Mouse (Mus musculus) urinary bladder, postnatal 4 days (tissue): ENCODE results near the gene N4bp2l1.

Experiments used
- DNase-seq, 2 experiments: peaks; one replicate each; pipeline ENCODE4 v3.0.0; 2021 to 2022; ENCODE audit warnings: low spot score in 2 of 2

N4bp2l1 gene

DNA sequence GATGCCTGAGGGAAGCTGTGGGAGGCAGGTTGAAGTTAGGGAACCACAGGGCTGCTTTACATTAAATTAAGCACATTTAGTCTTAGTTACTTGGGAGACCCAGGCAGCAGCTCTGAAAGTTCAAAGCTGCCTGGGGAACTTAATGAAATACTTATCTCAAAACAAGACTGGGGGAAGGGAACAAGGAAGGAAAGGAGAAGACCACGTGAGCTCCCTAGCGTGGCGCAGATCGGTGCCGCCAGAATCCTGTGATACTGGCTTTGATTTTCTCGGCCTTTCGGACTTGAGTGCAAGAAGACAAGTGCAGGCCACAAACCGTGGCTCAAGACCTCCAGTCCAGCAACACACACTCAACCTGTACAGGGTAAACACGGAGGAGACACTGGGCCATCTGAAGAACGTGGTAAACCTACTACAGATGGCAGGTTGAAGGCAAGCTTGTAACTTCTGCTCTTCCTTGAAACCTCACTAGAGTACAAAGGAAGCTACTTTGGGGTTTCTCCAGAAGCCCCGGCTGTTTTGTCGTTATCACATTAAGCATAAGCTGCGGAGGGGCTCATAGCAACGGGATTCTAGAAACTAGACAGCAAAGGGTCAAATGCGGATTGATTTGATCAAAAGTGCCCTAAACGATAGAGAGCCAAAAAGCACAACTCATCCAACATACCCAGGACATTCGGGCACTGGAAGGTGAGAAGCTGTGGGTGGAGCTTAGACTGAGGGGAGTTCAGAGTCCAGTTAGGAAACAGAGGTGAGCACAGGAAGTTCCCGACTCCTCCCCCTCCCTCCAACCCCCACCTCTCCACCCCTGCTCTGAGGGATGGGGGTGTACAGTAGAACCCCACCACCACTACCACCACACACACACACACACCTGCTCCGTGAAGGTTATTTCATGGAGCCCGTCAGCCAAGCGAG lies 1.5 kb upstream of the N4bp2l1 start:
- no peak for DNase-seq

DNA sequence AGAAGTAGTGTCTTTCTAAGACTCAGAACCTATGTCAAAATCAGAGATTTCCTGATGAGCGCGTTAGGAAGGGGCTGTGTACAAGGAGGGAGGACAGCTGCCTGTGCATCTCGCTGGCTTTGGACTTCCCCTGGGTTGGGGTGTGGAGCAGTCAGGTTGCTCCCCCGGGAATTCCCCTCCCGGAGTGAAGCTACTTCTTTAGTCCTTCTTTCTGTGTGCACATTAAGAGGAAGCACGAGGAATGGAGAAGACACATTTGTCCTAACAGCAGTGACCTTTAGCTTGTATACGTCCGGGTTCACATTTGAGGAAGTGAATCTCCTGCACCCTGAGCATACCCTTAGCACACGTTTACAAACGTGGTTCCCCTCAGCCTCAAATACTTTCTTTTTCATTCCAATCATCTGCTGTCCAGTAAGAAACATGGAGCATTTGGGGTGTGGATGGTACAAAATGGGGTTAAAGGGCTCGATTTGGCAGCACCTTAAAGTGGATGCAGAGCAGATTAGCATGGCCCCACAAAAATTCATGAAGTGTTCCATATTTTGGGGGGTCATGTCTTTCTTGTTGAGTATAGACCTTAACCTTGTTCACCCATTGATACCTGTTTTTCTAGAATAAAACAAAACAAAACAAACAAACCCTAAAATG lies 1.5 kb downstream of the N4bp2l1 start:
- DNase-seq = no peak

- DNase-seq = no peak
Measured at GRCm38 (mm10) chr5:150594649-150595339, 2.2 kb downstream of the N4bp2l1 start.

DNA sequence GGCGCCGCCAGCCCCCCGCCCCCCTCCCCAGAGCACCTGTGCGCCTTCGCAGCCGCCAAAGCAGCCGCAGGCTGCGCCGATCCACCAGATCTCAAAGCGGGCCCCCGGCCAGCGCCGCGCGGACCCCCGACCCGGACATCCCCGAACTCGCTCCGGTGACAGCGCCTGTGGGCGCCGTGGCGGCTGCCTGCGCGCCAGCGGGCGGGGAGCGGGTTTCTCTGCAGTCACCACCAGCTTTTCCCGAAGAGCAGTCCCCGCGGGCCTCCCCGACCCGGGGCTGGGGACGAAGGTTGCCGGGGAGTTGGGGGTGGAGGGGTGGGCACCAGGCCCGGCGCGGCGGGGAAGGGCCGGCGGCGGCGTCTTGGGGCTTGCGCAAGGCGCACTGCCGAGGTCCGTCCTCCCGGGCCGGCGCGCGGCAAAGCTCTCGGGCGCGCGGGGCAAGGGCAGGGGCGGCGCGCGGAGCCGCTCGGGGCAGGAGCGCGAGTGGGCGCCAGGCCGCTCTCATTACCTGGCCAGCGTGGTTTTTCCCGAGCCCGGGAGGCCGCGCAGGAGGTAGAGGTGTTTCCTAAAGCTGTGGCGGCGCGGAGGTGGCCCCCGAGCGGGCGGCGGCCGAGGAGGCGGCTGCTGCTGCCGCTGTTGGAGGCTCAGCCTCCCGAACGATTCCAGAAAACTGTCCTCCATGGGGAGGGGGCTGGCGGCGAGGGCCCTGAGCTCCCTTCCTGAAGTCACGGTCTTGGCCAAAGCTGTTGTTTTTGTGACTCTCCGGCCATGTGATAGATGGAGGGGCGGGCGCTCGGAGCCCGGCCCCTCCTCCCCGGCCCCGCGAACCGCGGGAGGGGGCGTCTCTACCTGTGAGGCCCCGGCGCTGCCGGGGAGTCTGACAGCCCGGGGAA lies 3.0 kb downstream of the N4bp2l1 start:
- DNase-seq = peak in 1 of 2 experiments; percentile 51

DNA sequence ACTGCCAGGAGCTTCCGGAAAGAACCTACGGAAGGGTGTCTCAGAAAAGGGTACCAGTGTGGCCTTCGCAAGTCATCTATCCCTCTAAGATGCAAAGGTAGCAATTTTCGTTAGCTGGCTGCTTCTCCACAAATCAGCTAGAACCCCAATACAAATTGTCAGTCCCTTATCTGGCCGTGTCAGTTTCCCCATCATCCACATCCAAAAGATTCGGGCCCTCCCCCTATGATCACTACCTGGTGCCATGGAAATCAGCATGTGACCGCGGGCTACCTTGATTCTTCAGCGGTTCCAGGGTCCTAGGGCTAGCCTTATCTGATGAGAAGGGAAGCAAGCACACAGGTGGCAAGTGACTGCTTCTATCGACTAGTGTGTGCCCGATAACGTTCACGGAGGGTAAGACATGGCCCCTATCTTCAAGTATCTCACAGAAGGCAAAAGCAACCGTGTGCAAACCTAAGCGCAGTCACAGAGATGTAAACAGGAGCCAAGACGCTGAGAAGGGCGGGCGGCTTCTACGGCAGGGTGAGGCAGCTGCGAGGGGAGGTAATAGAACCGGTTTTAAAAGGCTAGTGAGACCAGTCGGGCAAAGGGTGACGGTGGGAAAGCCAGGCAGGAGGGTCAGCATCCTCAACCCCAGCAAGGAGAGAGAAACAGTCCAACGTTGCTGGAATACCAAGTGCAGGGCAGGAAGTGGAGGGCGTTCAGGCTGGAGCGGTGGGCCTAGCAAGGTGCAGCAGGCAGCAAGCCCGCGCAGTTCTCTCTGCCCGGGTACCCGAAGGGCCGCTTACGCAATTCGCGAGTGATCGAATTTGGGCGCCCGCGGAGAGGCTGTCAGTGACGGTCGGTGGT lies 3.9 kb downstream of the N4bp2l1 start:
- DNase-seq = no peak

GRCm38 (mm10) chr5:150592186-150592903 lies 4.6 kb downstream of the N4bp2l1 start:
- no peak for DNase-seq

GRCm38 (mm10) chr5:150589945-150590344 lies 7.0 kb downstream of the N4bp2l1 start:
- DNase-seq = no peak

- DNase-seq = no peak
Measured at GRCm38 (mm10) chr5:150584337-150584729, 12.7 kb downstream of the N4bp2l1 start.

DNA sequence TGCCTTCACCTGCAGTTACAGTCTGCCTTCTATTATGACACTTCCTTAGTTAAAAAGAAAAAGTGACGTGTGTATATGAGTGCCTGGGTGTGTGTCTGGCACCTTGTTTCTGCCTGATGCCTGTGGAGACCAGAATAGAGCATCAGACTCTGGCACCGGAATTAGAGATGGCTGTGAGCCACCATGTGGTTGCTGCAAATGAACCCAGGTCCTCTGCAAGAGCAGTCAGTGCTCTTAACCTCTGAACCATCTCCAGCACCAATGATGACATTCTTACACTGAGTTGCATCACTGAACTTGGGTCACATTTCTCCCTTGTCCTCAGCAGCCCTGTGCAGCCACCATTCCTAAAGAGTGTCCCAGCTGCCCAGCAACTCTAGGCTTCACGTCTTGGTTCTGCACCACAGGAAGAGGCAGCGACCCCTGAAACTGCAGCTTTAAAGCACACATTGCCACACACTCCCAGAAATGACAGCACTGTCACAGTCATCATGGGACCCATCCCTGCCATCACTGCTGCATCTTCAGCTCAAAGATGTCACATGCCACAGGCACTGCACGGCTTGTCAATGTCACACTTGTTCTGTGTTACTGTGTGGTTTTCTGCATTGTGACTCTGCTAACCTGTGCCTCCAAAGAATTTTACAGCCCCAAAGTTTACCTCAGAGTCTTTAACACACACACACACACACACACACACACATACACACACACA lies 13.2 kb downstream of the N4bp2l1 start:
- DNase-seq = no peak

GRCm38 (mm10) chr5:150583181-150583580 lies 13.8 kb downstream of the N4bp2l1 start:
- no peak for DNase-seq

- no peak for DNase-seq
Measured at GRCm38 (mm10) chr5:150581180-150581579, 15.8 kb downstream of the N4bp2l1 start.

GRCm38 (mm10) chr5:150578613-150579171 lies 18.3 kb downstream of the N4bp2l1 start:
- DNase-seq = no peak

DNA sequence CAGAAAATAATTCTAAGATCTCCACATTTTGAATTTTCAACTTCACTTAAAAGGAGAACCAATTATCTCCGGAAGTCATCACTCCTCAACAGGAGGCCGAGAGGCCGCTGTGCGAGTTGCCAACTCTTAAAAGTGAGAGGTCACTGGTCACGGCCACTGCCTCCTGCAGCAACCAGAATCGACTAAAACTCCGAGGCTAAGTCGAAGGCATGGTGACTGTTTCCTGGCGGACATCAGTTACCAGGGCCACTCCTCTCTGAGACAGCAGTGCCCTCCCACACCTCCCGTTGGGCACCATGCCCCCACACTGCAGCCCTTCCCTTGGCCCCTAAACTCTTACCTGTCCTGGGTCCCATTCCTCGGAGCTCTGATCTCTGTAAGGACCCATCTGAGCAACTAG lies 20.2 kb downstream of the N4bp2l1 start:
- no peak for DNase-seq

- no peak for DNase-seq
Measured at GRCm38 (mm10) chr5:150574885-150575284, 22.1 kb downstream of the N4bp2l1 start.

DNA sequence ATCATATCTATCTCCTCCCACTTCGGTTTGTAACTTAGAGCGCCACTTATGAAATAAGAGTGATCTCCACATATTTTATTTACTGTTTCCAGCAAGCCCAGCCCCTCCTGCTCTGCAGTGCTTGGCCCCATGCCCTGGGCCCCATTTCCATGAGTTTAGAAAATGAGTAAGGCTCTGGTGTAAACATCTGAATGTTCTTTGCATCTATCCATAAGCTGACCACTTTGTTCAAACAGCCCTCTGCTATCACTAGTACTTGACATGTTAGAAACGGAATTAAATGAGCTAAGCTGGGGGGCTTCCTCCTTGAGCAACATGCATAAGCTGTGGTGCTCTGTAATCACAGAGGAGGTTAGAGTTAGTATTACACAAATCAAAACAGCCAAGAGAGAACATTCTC lies 22.6 kb downstream of the N4bp2l1 start:
- no peak for DNase-seq

DNA sequence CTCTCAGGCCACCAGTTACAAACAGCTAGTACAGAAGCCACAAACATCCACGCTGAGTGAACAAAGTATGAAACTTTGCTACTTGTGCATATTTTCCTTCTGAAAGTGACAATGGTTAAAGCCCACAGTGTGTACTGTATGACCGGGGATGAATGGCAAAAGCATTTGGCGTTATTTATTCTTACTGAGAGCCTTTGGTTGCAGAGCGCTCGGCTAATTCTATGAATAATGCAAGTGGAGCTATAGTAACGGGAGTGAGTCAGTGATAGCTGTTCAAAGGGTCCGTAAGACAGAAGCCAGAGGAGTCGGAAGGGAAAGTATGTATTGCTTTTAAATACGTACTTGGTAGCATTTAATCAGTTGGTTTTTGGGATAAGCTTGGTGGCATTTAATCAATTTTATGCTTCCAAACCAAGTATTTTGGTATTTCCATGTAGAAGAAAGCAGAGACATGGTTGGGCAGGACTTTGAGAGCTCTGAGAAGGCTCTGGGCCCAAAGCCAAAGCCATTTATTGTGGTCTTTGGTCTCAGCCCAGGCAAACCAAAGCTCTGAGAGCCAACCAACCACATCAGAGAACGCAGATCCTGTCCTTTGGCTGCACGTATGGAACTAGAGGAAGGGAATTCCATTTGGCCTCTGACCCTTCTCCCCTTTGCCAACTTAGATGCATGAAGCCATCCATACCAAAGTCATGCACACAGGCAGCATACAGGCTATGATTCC lies 26.3 kb downstream of the N4bp2l1 start:
- DNase-seq = no peak

DNA sequence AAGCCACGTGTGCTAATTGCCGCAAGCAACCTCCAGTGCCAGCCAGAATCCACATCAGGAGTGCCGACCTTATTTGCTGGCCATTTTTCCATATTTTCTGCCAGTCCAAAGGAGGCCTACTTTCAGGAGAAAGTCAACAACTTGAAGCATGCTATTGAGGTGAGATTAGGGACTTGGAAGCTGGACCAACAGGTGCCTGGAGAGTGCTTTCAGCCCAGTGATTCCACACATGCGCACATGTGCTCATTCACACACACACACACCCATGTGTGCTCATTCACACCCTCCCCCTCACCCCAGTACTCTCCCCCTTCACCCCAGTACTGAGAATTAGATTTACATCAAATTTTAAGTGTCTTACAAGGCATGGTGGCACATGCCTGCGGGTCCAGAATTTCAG lies 30.0 kb downstream of the N4bp2l1 start:
- DNase-seq = no peak

GRCm38 (mm10) chr5:150566226-150566625 lies 30.8 kb downstream of the N4bp2l1 start:
- no peak for DNase-seq
